Mouse (Mus musculus) CH12.LX (cell line): ENCODE measurements around the gene Plekha4. TPM values are rescaled to one million over a fixed set of nuclear protein-coding genes. Genes with fewer than 3 reads are reported as not detected.

Source experiments
- DNase-seq: peaks from one replicate; pipeline ENCODE4 v3.0.0-alpha.2; 2013; ENCODE audit errors: extremely low read depth
- H3K27ac ChIP-seq: 2 replicates; pipeline ENCODE4 v1.5.1; 2012; ENCODE audit warnings: low read depth, mild to moderate bottlenecking, control low read depth, moderate library complexity; ENCODE audit not compliant: insufficient read depth
- H3K27me3 ChIP-seq: replicated peaks from 2 replicates; pipeline ENCODE3; 2012; ENCODE audit warnings: inconsistent platforms
- H3K36me3 ChIP-seq, 2 experiments: replicated peaks in 1 of 2; 2 replicates each; pipeline versions ENCODE3 to v1.6.1; 2012; ENCODE audit warnings: inconsistent platforms in 1 of 2, low read length in 1 of 2, mild to moderate bottlenecking in 1 of 2, mixed read lengths in 1 of 2, moderate library complexity in 1 of 2; ENCODE audit not compliant: control insufficient read depth in 1 of 2, insufficient read depth in 1 of 2
- H3K4me1 ChIP-seq, 2 experiments: 2 replicates each; pipeline ENCODE4 v1.6.1; 2012; ENCODE audit warnings: inconsistent platforms in 1 of 2, moderate library complexity in 1 of 2; ENCODE audit not compliant: insufficient read depth in 2 of 2, control insufficient read depth in 1 of 2
- H3K4me2 ChIP-seq: 2 replicates; pipeline ENCODE4 v1.6.1; 2012; ENCODE audit warnings: low read depth, mild to moderate bottlenecking, control low read depth; ENCODE audit not compliant: poor library complexity, insufficient read depth, severe bottlenecking
- H3K4me3 ChIP-seq, 3 experiments: fragments of 150-350 bp in 1 of 3; sonication (generic) in 1 of 3; replicated peaks in 1 of 3; 2 replicates each; pipeline versions ENCODE3 to v1.5.1; 2011 to 2012; ENCODE audit warnings: low read depth in 2 of 3, low read length in 2 of 3, mild to moderate bottlenecking in 2 of 3, moderate library complexity in 2 of 3, control low read depth in 1 of 3, improper control_type of control experiment in 1 of 3, inconsistent platforms in 1 of 3, mixed read lengths in 1 of 3; ENCODE audit not compliant: poor library complexity in 1 of 3
- H3K79me2 ChIP-seq: replicated peaks from 2 replicates; pipeline ENCODE4 v1.6.1; 2012; ENCODE audit warnings: mild to moderate bottlenecking, moderate library complexity; ENCODE audit not compliant: control insufficient read depth, poor library complexity, insufficient read depth, severe bottlenecking; ENCODE audit errors: extremely low read depth
- H3K9ac ChIP-seq: 2 replicates; pipeline ENCODE4 v1.6.1; 2012; ENCODE audit warnings: low read depth, mild to moderate bottlenecking, control low read depth, moderate library complexity; ENCODE audit not compliant: insufficient read depth
- H3K9me3 ChIP-seq: replicated peaks from 2 replicates; pipeline ENCODE3; 2012; ENCODE audit warnings: low read length, inconsistent platforms, mixed read lengths
- CHD2 ChIP-seq: IDR thresholded peaks from 2 replicates; pipeline ENCODE4 v1.6.1; 2011; ENCODE audit warnings: low read length, improper control_type of control experiment
- CTCF ChIP-seq, 2 experiments: IDR thresholded peaks in 1 of 2; conservative IDR thresholded peaks in 1 of 2; 2 replicates each; pipeline ENCODE4 v1.5.1; 2011 to 2012; ENCODE audit warnings: low read depth in 2 of 2, low read length in 2 of 2, improper control_type of control experiment in 1 of 2, inconsistent platforms in 1 of 2, mild to moderate bottlenecking in 1 of 2, moderate library complexity in 1 of 2
- E2F4 ChIP-seq: IDR thresholded peaks from 2 replicates; pipeline ENCODE4 v1.6.1; 2011; ENCODE audit warnings: low read depth, low read length, improper control_type of control experiment; ENCODE audit not compliant: insufficient replicate concordance
- ELF1 ChIP-seq: IDR thresholded peaks from 2 replicates; pipeline ENCODE4 v1.6.1; 2014; ENCODE audit warnings: low read depth, mild to moderate bottlenecking, inconsistent platforms, low read length, improper control_type of control experiment
- EP300 ChIP-seq: IDR thresholded peaks from 2 replicates; pipeline ENCODE4 v1.6.1; 2011; ENCODE audit warnings: low read length, improper control_type of control experiment
- GABPA ChIP-seq: IDR thresholded peaks from 2 replicates; pipeline ENCODE4 v1.6.1; 2012; ENCODE audit warnings: low read depth, low read length, improper control_type of control experiment, inconsistent platforms; ENCODE audit not compliant: insufficient replicate concordance
- JUN ChIP-seq: IDR thresholded peaks from 2 replicates; pipeline ENCODE4 v1.6.1; 2011; ENCODE audit warnings: low read depth, mild to moderate bottlenecking, low read length, improper control_type of control experiment, moderate library complexity; ENCODE audit not compliant: insufficient read depth
- JUND ChIP-seq: conservative IDR thresholded peaks from 2 replicates; pipeline ENCODE4 v1.6.1; 2011; ENCODE audit warnings: low read depth, low read length, improper control_type of control experiment
- KAT2A ChIP-seq: IDR thresholded peaks from 2 replicates; pipeline ENCODE4 v1.6.1; 2012; ENCODE audit warnings: low read length, improper control_type of control experiment, inconsistent platforms; ENCODE audit not compliant: insufficient replicate concordance
- MAZ ChIP-seq: IDR thresholded peaks from 2 replicates; pipeline ENCODE4 v1.6.1; 2012; ENCODE audit warnings: low read depth, mild to moderate bottlenecking, inconsistent platforms, low read length, improper control_type of control experiment, moderate library complexity
- MXI1 ChIP-seq: IDR thresholded peaks from 2 replicates; pipeline ENCODE4 v1.6.1; 2011; ENCODE audit warnings: mild to moderate bottlenecking, low read depth, low read length, improper control_type of control experiment
- MYC ChIP-seq: IDR thresholded peaks from 2 replicates; pipeline ENCODE4 v1.6.1; 2011; ENCODE audit warnings: low read depth, mild to moderate bottlenecking, improper control_type of control experiment, low read length
- NRF1 ChIP-seq: IDR thresholded peaks from 2 replicates; pipeline ENCODE4 v1.6.1; 2014; ENCODE audit warnings: low read depth, mild to moderate bottlenecking, inconsistent platforms, low read length, improper control_type of control experiment, moderate library complexity
- RCOR1 ChIP-seq: conservative IDR thresholded peaks from 2 replicates; pipeline ENCODE4 v1.6.1; 2012; ENCODE audit warnings: low read depth, mild to moderate bottlenecking, inconsistent platforms, low read length, improper control_type of control experiment
- SMC3 ChIP-seq: IDR thresholded peaks from 2 replicates; pipeline ENCODE4 v1.6.1; 2011; ENCODE audit warnings: low read depth, low read length, improper control_type of control experiment
- TBP ChIP-seq: conservative IDR thresholded peaks from 2 replicates; pipeline ENCODE4 v1.6.1; 2011; ENCODE audit warnings: low read depth, low read length, improper control_type of control experiment
- TCF12 ChIP-seq: IDR thresholded peaks from 2 replicates; pipeline ENCODE4 v1.6.1; 2014; ENCODE audit warnings: low read depth, mild to moderate bottlenecking, inconsistent platforms, low read length, improper control_type of control experiment
- UBTF ChIP-seq: IDR thresholded peaks from 2 replicates; pipeline ENCODE4 v1.6.1; 2012; ENCODE audit warnings: low read depth, mild to moderate bottlenecking, inconsistent platforms, low read length, improper control_type of control experiment, moderate library complexity
- ZC3H11A ChIP-seq: IDR thresholded peaks from 2 replicates; pipeline ENCODE4 v1.6.1; 2012; ENCODE audit warnings: low read depth, mild to moderate bottlenecking, inconsistent platforms, low read length, improper control_type of control experiment
- ZKSCAN1 ChIP-seq: IDR thresholded peaks from 2 replicates; pipeline ENCODE4 v1.6.1; 2012; ENCODE audit warnings: low read depth, inconsistent platforms, low read length, improper control_type of control experiment, borderline replicate concordance
- dilution Hi-C: fragments of 300-500 bp; cut with MboI; formaldehyde crosslinking; loops from 2 replicates; pipeline ENCODE4 v1.14.3; 2020; ENCODE audit warnings: low sequenced_read_pairs; ENCODE audit not compliant: extremely low pct_unique_long_range_greater_than_20kb, extremely low pct_ligation_motif_present
- in situ Hi-C: fragments of 300-500 bp; cut with MboI; formaldehyde crosslinking; loops from 3 replicates; pipeline ENCODE4 v1.14.3; 2019; ENCODE audit warnings: low sequenced_read_pairs, low pct_ligation_motif_present, low pct_unique_long_range_greater_than_20kb, mixed read lengths
- polyA plus RNA-seq: library from polyadenylated mRNA; unstranded; fragments of >175 nt; gene quantifications from 2 replicates; pipeline ENCODE4 v1.2.1, GENCODE M21; 2012; ENCODE audit warnings: low read depth; ENCODE audit not compliant: insufficient read length
- total RNA-seq, 2 experiments: library from RNA; depleted of rRNA; stranded (reverse); fragments of 300-350 nt in 1 of 2; fragments of >200 nt in 1 of 2; gene quantifications; 2 replicates each; pipeline ENCODE4 v1.2.3; 2012 to 2014

Gene Plekha4
- total and polyA plus RNA-seq, 3 experiments: 0.25 to 0.90 (median 0.28) TPM

- in situ Hi-C loops: no loop called here
- Histone ChIP-seq H3K36me3 (no peaks in the 10 kb centered on the region), H3K4me2 (no peak overlapping the region), H3K79me2 (no peaks in the 10 kb centered on the region), H3K9me3 (no peaks in the 10 kb centered on the region), H3K4me1 (peaks cover 4 to 39% of the 10 kb centered on the region in 2 experiments), H3K27ac (no peak overlapping the region), H3K4me3 (no peak overlapping the region), H3K9ac (no peak overlapping the region), H3K27me3 (no peaks in the 10 kb centered on the region)
- dilution Hi-C loops: no loop called here
- no peak for TF ChIP-seq ZKSCAN1
- no peak for TF ChIP-seq ZC3H11A
- no peak for TF ChIP-seq MAZ
- no peak for TF ChIP-seq GABPA
- no peak for TF ChIP-seq TBP
- TF ChIP-seq RCOR1: no peak
- no peak for TF ChIP-seq CTCF (conservative IDR thresholded peaks at IDR 0.05 in 1 of 2, IDR thresholded peaks at IDR 0.05 in 1 of 2; ENCODE audit: low read depth in 2 of 2, low read length in 2 of 2)
- TF ChIP-seq KAT2A: no peak
- no peak for TF ChIP-seq UBTF
- no peak for TF ChIP-seq CHD2
- no peak for TF ChIP-seq EP300
- TF ChIP-seq JUND: no peak
- TF ChIP-seq MYC: no peak
- no peak for TF ChIP-seq MXI1
- no peak for TF ChIP-seq TCF12
- TF ChIP-seq ELF1: no peak
- no peak for TF ChIP-seq E2F4
- TF ChIP-seq JUN: no peak
- TF ChIP-seq NRF1: no peak
- no peak for TF ChIP-seq SMC3
- no peak for DNase-seq
Observed at GRCm38 (mm10) chr7:45565446-45565845, 39.3 kb downstream of the Plekha4 start.

GRCm38 (mm10) chr7:45567112-45567779 lies 41.1 kb downstream of the Plekha4 start:
- no peak overlapping the region for H3K27ac ChIP-seq
- no peaks in the 10 kb centered on the region for H3K79me2 ChIP-seq
- H3K36me3 ChIP-seq: no peaks in the 10 kb centered on the region
- no peak overlapping the region for H3K4me2 ChIP-seq
- in situ Hi-C loops: no loop called here
- no peak overlapping the region for H3K9ac ChIP-seq
- H3K27me3 ChIP-seq: no peaks in the 10 kb centered on the region
- dilution Hi-C loops: no loop called here
- TF ChIP-seq RCOR1 (no peak), KAT2A (no peak), TBP (no peak), MYC (no peak)
- H3K9me3 ChIP-seq: no peaks in the 10 kb centered on the region
- no peak for DNase-seq
- H3K4me3 ChIP-seq: no peak overlapping the region
- H3K4me1 ChIP-seq: peaks cover 8 to 41% of the 10 kb centered on the region in 2 experiments
